Mouse (Mus musculus) limb, embryonic 13.5 days (tissue): ENCODE results near the gene Itga6. TPM values are rescaled to one million over a fixed set of nuclear protein-coding genes. Genes with fewer than 3 reads are reported as not detected.
"Not testable (repeated sequence)": the region's sequence is repeated elsewhere in the genome, so short reads cannot be mapped to it uniquely, and the experiment has no call there.

Source experiments
- ATAC-seq: fragments of 200-750 bp; cut with Nextera tagmentation; 2 replicates; pipeline ENCODE4 v1.8.0; 2017; ENCODE audit warnings: low read depth, moderate number of reproducible peaks, moderate TSS enrichment; ENCODE audit not compliant: low FRiP score
- H3K27ac ChIP-seq: fragments of 300-500 bp; sonication (generic); 2 replicates; pipeline ENCODE4 v1.5.1; 2015; ENCODE audit warnings: inconsistent platforms, mild to moderate bottlenecking, moderate library complexity
- H3K27me3 ChIP-seq: fragments of 300-500 bp; sonication (generic); 2 replicates; pipeline ENCODE4 v1.6.1; 2015; ENCODE audit warnings: mild to moderate bottlenecking, inconsistent platforms
- H3K36me3 ChIP-seq: fragments of 300-500 bp; sonication (generic); 2 replicates; pipeline ENCODE4 v1.6.1; 2015; ENCODE audit warnings: inconsistent platforms, mild to moderate bottlenecking, moderate library complexity
- H3K4me1 ChIP-seq: fragments of 300-500 bp; sonication (generic); 2 replicates; pipeline ENCODE4 v1.6.1; 2015; ENCODE audit warnings: inconsistent platforms
- H3K4me2 ChIP-seq: fragments of 300-500 bp; sonication (generic); replicated peaks from 2 replicates; pipeline ENCODE4 v1.6.1; 2015; ENCODE audit warnings: inconsistent platforms, mild to moderate bottlenecking, moderate library complexity
- H3K4me3 ChIP-seq: fragments of 300-500 bp; sonication (generic); 2 replicates; pipeline ENCODE4 v1.5.1; 2015; ENCODE audit warnings: moderate library complexity, mild to moderate bottlenecking, inconsistent platforms
- H3K9ac ChIP-seq: fragments of 300-500 bp; sonication (generic); 2 replicates; pipeline ENCODE4 v1.6.1; 2015; ENCODE audit warnings: mild to moderate bottlenecking, inconsistent platforms
- H3K9me3 ChIP-seq: fragments of 300-500 bp; sonication (generic); 2 replicates; pipeline ENCODE4 v1.6.1; 2016; ENCODE audit warnings: inconsistent platforms
- whole genome bisulfite sequencing: fragments of 180-500 bp; shearing (Covaris S2); methylation state at CpG from one replicate; pipeline ENCODE4 v1.1.7; 2015; 5-methylcytosine and 5-hydroxymethylcytosine counted together
- polyA plus RNA-seq: library from polyadenylated mRNA; unstranded; fragments of >200 nt; fragmentation: Nextera tagmentation; extraction: Ambion mirVana; gene quantifications from 2 replicates; pipeline ENCODE4 v1.2.1, GENCODE M21; 2015

Itga6 gene
- polyA plus RNA-seq, 1 experiment from 2014 or later: 33.9 TPM

DNA sequence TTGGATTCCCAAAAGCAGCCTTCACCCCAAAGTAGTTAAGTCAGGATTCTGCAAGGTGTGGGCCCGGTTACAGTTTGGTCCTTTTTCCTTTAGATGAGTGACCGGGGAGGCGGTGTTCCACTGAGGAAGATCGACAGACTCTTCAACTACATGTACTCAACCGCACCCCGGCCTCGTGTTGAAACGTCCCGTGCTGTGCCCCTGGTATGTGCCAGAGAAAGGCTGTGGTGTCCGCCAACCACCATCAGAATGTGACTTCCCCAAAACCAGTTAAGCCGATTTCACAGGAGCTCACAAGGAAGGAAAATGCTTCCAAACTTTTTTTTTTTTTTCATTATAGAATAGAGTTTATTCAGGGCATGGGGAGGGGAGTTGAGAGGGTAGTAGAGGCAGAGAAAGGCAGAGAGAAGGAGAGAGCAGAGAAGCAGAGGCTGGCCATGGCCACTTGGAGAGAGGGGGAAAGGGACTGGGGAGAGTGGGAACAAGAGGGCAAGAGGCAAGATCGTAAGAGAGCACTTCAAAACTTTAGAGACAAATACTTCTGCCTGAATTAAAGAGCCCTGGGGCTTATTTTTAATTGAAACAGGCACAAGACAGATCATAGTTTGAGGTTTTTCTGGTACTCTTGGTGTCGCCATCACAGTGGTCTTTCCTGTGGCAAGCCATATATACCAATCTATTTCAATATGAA is 150.3 kb downstream of the Itga6 start:
- Histone ChIP-seq H3K36me3 (peaks cover 78% of the 10 kb centered on the region), H3K4me1 (no peaks in the 10 kb centered on the region), H3K4me3 (no peak overlapping the region), H3K9me3 (no peaks in the 10 kb centered on the region), H3K9ac (no peak overlapping the region), H3K27me3 (no peaks in the 10 kb centered on the region), H3K4me2 (no peak overlapping the region), H3K27ac (no peak overlapping the region)
- 92% methylated on average over 13 of the region's 13 CpGs for WGBS
- ATAC-seq: no peak

DNA sequence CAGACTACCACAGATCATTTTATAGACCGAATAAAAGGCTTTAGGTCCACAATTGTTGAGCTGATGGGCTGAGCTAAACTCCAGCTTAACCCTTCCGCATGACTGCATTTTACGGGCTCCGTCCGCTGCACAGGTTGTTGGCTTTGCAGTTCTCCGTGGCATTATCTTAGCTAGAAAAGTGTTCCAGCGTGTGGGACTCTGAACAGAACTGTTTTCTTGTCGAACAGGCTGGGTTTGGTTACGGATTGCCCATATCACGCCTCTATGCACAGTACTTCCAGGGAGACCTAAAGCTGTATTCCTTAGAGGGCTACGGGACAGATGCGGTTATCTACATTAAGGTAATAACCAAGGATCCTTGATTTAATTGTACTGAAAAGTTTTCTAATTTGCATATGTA is 152.0 kb downstream of the Itga6 start:
- Histone ChIP-seq H3K4me3 (no peak overlapping the region), H3K9ac (no peak overlapping the region), H3K27ac (no peak overlapping the region), H3K27me3 (no peaks in the 10 kb centered on the region), H3K36me3 (peaks cover 74% of the 10 kb centered on the region), H3K4me1 (no peaks in the 10 kb centered on the region), H3K9me3 (no peaks in the 10 kb centered on the region), H3K4me2 (no peak overlapping the region)
- 74% methylated on average over 12 of the region's 12 CpGs for WGBS
- ATAC-seq: no peak

- ATAC-seq: no peak
- Histone ChIP-seq H3K27me3 (no peaks in the 10 kb centered on the region), H3K36me3 (peaks cover 64% of the 10 kb centered on the region), H3K27ac (no peak overlapping the region), H3K4me1 (no peaks in the 10 kb centered on the region), H3K9ac (no peak overlapping the region), H3K9me3 (no peaks in the 10 kb centered on the region), H3K4me3 (no peak overlapping the region), H3K4me2 (no peak overlapping the region)
- WGBS: 58% methylated on average over 8 of the region's 8 CpGs
These were observed 153.0 kb downstream of the Itga6 start for GRCm38 (mm10) chr2:71898335-71898856.

GRCm38 (mm10) chr2:71899886-71900285 is 154.5 kb downstream of the Itga6 start:
- Histone ChIP-seq H3K9me3 (no peaks in the 10 kb centered on the region), H3K27ac (no peak overlapping the region), H3K27me3 (no peaks in the 10 kb centered on the region), H3K9ac (no peak overlapping the region), H3K4me3 (no peak overlapping the region), H3K4me2 (no peak overlapping the region), H3K36me3 (peaks cover 53% of the 10 kb centered on the region), H3K4me1 (0 out of 2 replicates have a peak, but pooled peaks cover 4% of the 10 kb centered on the region)
- 85% methylated on average over 15 of the region's 15 CpGs for WGBS
- ATAC-seq: no peak

DNA sequence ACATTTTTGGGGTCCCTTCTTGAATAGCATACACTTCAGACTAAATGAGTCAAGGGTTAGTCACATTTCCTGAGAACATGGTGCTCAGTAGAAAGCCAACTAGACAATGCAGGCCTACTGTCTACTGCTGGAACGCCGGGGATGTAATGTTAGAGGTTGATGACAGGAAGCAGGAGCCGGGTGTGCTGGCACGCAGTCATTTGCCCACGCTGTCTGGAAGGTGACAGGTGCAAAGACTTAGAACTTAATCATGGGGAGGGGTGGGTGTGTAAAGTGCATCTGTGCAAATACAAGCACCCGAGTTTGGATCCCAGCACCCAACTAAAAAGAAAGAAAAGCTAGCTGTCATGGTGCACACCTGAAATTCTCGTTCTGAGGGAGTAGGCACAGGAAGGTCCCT is 159.7 kb downstream of the Itga6 start:
- Histone ChIP-seq H3K4me2 (no peak overlapping the region), H3K27ac (no peak overlapping the region), H3K9me3 (no peaks in the 10 kb centered on the region), H3K36me3 (peaks cover 16% of the 10 kb centered on the region), H3K4me1 (0 out of 2 replicates have a peak, but pooled peaks cover 4% of the 10 kb centered on the region), H3K4me3 (no peak overlapping the region), H3K27me3 (no peaks in the 10 kb centered on the region), H3K9ac (no peak overlapping the region)
- WGBS: 88% methylated on average over 7 of the region's 7 CpGs
- no peak for ATAC-seq

DNA sequence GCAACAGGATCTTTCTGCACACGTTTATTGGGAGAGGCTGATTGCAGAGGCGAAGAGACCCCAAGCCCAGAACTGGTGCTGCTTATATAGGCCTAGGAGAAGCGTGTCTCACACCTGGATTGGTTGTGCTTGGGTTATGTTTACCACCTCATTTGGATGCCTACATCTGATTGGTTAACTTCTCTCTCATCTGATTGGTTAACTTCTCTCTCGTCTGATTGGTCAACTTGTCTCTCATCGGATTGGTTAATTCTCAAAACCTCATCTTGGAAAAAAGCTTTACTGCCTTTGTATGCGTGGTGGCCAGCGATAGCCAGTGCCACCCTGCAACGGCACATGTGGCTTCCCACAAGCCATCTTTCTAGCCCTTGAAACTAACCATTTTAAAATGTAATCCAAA is 160.9 kb downstream of the Itga6 start:
- H3K36me3 ChIP-seq, ATAC-seq, H3K4me1 ChIP-seq, H3K4me2 ChIP-seq, H3K27me3 ChIP-seq, H3K9ac ChIP-seq, H3K4me3 ChIP-seq, H3K9me3 ChIP-seq, H3K27ac ChIP-seq: not testable (repeated sequence)
- 88% methylated on average over 8 of the region's 8 CpGs for WGBS

Other genes with a start within 250 kb of the Itga6 start
- gene Dlx1, start 217.5 kb upstream of the Itga6 start, polyA plus RNA-seq: 5.3 and 6.0 TPM in 2 replicates
- 3.7 and 4.4 TPM in 2 replicates for gene Dlx2, start 198.9 kb upstream of the Itga6 start, polyA plus RNA-seq
- gene Pdk1, start 127.6 kb downstream of the Itga6 start, polyA plus RNA-seq: 55.2 and 58.7 TPM in 2 replicates
- gene Rapgef4, start 235.6 kb downstream of the Itga6 start, polyA plus RNA-seq: 2.3 and 4.3 TPM in 2 replicates